Mouse (Mus musculus) erythroblast, embryonic 14.5 days (primary cell): ENCODE measurements around the gene Grin3b. TPM values are rescaled to one million over a fixed set of nuclear protein-coding genes. Genes with fewer than 3 reads are reported as not detected.

Experiments
- H3K27me3 ChIP-seq: 2 replicates; pipeline ENCODE4 v1.6.1; 2012; ENCODE audit warnings: inconsistent platforms; ENCODE audit not compliant: control insufficient read depth
- H3K36me3 ChIP-seq: 2 replicates; pipeline ENCODE4 v1.6.1; 2012; ENCODE audit warnings: mild to moderate bottlenecking, inconsistent platforms; ENCODE audit not compliant: control insufficient read depth
- H3K4me1 ChIP-seq: 2 replicates; pipeline ENCODE4 v1.6.1; 2012; ENCODE audit warnings: inconsistent platforms; ENCODE audit not compliant: control insufficient read depth
- H3K4me3 ChIP-seq: replicated peaks from 2 replicates; pipeline ENCODE3; 2012; ENCODE audit warnings: moderate library complexity, mild to moderate bottlenecking, inconsistent platforms
- H3K9me3 ChIP-seq: 2 replicates; pipeline ENCODE4 v1.6.1; 2012; ENCODE audit warnings: low read length, inconsistent platforms, mixed read lengths; ENCODE audit not compliant: control insufficient read depth
- GATA1 ChIP-seq: IDR thresholded peaks from 2 replicates; pipeline ENCODE4 v1.6.1; 2012; ENCODE audit warnings: low read length, inconsistent platforms, mixed read lengths
- TAL1 ChIP-seq: IDR thresholded peaks from 3 replicates; pipeline ENCODE4 v1.6.1; 2012; ENCODE audit warnings: low read length, inconsistent platforms, mixed read lengths
- polyA plus RNA-seq: library from polyadenylated mRNA; stranded (reverse); fragments of >175 nt; gene quantifications from 2 replicates; pipeline ENCODE4 v1.2.3, GENCODE M21; 2012

Grin3b gene
- 0.01 TPM in 1 of 2 replicates, not detected in the other for polyA plus RNA-seq

GRCm38 (mm10) chr10:79970415-79971182 lies at the start of gene Grin3b:
Gene Grin3b (plus strand): TSS chr10:79970715.
- Histone ChIP-seq H3K4me1 (peaks cover 7% of the 10 kb centered on the region), H3K9me3 (peaks cover 33% of the 10 kb centered on the region), H3K36me3 (peaks cover 49% of the 10 kb centered on the region), H3K4me3 (no peak within 1 kb of the TSS), H3K27me3 (peaks cover 52% of the 10 kb centered on the region)
- no peak for TF ChIP-seq TAL1
- TF ChIP-seq GATA1, result no peak

DNA sequence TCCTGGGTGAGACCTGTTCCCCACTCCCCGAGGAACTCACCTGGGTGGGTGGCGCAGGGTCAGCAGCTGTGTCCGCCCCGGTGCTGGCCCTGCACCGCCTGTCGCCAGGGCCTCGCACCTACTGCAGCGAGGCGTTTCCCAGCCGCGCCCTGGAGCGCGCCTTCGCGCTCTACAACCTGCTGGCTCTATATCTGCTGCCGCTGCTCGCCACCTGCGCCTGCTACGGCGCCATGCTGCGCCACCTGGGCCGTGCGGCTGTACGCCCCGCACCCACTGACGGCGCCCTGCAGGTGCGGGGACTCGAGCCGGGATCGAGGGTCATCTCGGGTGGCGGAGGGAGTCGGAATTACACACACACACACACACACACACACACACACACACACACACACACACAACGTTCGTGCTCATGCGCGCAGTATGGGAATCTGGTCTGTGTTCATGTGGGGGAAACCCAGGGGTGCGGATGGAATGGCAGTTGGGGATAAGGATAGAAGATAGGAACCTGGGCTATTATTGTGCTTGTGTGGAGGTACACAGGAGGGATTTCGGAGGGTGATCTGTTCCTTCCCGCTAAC lies 49.5 kb upstream of the Grin3b start, which contains the start of gene R3hdm4:
TSS of gene R3hdm4 (minus strand) at position 251 of the 578 bp plus-strand sequence.
- Histone ChIP-seq H3K9me3 (peaks cover 15% of the 10 kb centered on the region), H3K4me3 (no peak within 1 kb of the TSS), H3K4me1 (peaks cover 67% of the 10 kb centered on the region), H3K36me3 (no peaks in the 10 kb centered on the region), H3K27me3 (peaks cover 72% of the 10 kb centered on the region)
- TF ChIP-seq TAL1, result no peak
- no peak for TF ChIP-seq GATA1

GRCm38 (mm10) chr10:79921572-79921971 lies 48.9 kb upstream of the Grin3b start:
- no peak for TF ChIP-seq TAL1
- TF ChIP-seq GATA1, result no peak
- Histone ChIP-seq H3K4me3 (no peak overlapping the region), H3K4me1 (peaks cover 67% of the 10 kb centered on the region), H3K36me3 (no peaks in the 10 kb centered on the region), H3K27me3 (peaks cover 72% of the 10 kb centered on the region), H3K9me3 (peaks cover 15% of the 10 kb centered on the region)

- Histone ChIP-seq H3K27me3 (peaks cover 38% of the 10 kb centered on the region), H3K9me3 (peaks cover 15% of the 10 kb centered on the region), H3K36me3 (no peaks in the 10 kb centered on the region; the same call in none of the 2 replicates), H3K4me3 (peak overlapping the region; percentile 82), H3K4me1 (peaks cover 62% of the 10 kb centered on the region)
- TF ChIP-seq TAL1, result no peak
- no peak for TF ChIP-seq GATA1
Observed at GRCm38 (mm10) chr10:79924998-79925784, 45.3 kb upstream of the Grin3b start.

DNA sequence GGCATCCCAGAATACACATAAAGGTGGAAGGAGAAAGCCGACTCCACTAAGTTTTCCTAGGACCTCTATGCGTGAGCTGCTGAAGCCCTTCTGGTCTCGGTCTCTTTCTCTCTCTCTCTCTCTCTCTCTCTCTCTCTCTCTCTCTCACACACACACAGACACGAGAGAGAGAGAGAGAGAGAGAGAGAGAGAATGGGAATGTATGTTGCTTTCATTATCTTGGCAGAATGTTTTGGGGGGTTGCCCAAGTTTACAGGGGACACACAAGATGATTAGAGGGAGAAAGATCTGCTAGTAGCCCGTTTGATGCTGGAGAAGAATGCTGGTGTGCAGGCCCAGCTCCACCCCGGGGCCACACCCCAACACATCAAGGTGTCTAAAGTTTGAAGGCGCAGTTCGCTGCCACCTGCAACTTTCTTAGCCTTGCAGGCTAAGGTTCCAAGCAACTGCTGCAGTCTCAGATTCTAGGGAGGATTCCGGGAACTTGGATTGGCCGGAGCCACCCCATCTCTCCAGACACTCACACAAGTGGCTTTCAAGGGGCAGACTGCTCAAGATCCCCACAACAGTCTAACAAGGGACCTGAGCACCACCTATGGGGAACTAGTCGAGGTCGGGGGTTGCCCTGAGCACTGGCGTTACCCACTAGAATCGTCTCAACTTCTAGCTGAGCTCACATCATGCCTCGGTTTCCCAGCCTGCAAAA lies 44.6 kb upstream of the Grin3b start:
- Histone ChIP-seq H3K27me3 (peaks cover 30% of the 10 kb centered on the region), H3K36me3 (peaks cover 7% of the 10 kb centered on the region), H3K4me1 (peaks cover 58% of the 10 kb centered on the region), H3K4me3 (peak overlapping the region; percentile 82), H3K9me3 (peaks cover 8% of the 10 kb centered on the region)
- no peak for TF ChIP-seq GATA1
- TF ChIP-seq TAL1, result no peak

- Histone ChIP-seq H3K36me3 (peaks cover 15% of the 10 kb centered on the region), H3K4me1 (peaks cover 54% of the 10 kb centered on the region), H3K4me3 (peak within 1 kb of the TSS; percentile 82), H3K9me3 (peaks cover under 1% of the 10 kb centered on the region; the same call in 1 of the 2 replicates), H3K27me3 (peaks cover 23% of the 10 kb centered on the region)
- TF ChIP-seq GATA1, result no peak
- TF ChIP-seq TAL1, result no peak
Observed at GRCm38 (mm10) chr10:79926491-79927323, 43.8 kb upstream of the Grin3b start, which contains the start of gene Arid3a. Gene Arid3a (plus strand): TSS chr10:79927043.

- H3K9me3 ChIP-seq, result no peaks in the 10 kb centered on the region
Observed at GRCm38 (mm10) chr10:79927324-79928029, 43.0 kb upstream of the Grin3b start.

More at GRCm38 (mm10) chr10:79927324-79928029, 43.0 kb upstream of the Grin3b start:
- Histone ChIP-seq H3K4me1 (peaks cover 53% of the 10 kb centered on the region), H3K27me3 (peaks cover 15% of the 10 kb centered on the region), H3K36me3 (peaks cover 22% of the 10 kb centered on the region), H3K4me3 (peak overlapping the region; percentile 82)
- TF ChIP-seq GATA1, result no peak
- no peak for TF ChIP-seq TAL1
